Mouse (Mus musculus) monocyte, adult 5-6 weeks (primary cell): ENCODE data around the gene Cd24a. TPM values are rescaled to one million over a fixed set of nuclear protein-coding genes. Genes with fewer than 3 reads are reported as not detected.

Experiments
- ATAC-seq: fragments of 153-309, 156-312 bp; replicated peaks from 2 replicates; pipeline ENCODE4 v1.8.0; 2017; ENCODE audit warnings: mild to moderate bottlenecking; ENCODE audit not compliant: low TSS enrichment, insufficient number of reproducible peaks, severe bottlenecking, poor library complexity, low FRiP score
- total RNA-seq: library from RNA; stranded (forward); fragments of 200-1000, 200-491, 200-594 nt; gene quantifications from 3 replicates; pipeline ENCODE4 v1.2.3, GENCODE M21; 2017

Cd24a gene
- total RNA-seq, 1 experiment from 2014 or later = 299 TPM

DNA sequence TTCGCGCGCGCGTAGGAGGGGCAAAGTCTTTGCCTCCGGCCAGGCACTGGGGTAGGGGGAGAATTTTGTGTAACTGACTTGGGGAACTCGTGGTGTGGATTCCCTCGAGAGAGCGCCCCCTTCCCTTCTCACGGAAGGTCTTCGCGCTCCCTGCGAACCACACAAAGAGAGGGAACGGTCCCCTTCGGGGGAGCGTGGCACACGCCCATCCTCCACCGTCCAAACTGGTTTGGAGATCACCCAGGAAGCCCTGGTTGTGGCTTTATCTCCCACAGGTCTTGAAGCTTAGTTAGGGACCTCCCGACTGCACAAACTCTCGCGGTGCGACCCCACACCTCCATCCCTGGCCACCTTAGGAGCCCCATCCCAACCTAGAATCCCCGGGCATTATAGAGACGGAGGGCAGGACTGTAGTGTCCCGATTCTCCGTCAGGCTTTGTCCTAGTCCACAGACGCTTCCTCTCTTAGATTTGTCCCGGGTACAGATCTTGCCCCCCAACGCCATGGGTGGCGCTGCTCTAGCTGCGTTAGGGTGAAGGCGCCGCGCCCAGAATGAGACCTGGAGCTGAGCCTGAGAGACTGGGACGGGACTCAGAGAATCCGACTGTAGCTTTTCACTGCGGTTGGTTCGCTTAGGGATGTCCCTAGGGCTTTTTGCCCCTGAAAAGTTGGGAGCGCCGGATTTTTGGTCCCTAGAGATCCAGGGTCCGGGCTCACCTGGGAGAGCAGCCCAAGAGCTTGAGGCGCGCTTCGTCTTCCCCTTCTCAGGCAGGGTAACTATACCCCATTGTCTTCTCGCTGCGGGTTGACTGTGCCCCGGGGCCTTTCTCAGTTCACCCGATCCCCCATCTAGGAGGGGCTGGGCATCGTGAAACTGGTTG, 1.5 kb downstream of the Cd24a start:
- ATAC-seq = no peak

DNA sequence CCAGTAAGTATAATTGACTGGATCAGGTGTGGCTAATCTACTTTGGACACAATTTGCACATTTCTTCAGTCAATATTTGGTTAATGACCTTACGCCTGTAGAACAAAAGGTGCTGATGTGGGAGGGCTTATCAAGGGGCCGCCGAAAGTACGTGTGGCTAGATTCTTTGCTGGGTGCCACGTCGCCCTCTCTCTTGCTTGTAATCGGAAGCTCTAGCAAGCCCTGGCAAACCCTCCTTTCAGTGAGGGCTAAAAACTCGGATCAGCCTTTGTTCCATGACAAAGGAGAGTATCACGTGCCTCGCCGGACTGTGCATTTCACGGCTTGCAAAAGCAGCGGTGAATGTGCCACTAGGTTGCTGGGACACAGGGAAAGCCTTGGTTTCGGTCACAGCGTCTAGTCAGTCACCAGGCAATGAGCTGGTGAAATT, 2.6 kb downstream of the Cd24a start:
- no peak for ATAC-seq

DNA sequence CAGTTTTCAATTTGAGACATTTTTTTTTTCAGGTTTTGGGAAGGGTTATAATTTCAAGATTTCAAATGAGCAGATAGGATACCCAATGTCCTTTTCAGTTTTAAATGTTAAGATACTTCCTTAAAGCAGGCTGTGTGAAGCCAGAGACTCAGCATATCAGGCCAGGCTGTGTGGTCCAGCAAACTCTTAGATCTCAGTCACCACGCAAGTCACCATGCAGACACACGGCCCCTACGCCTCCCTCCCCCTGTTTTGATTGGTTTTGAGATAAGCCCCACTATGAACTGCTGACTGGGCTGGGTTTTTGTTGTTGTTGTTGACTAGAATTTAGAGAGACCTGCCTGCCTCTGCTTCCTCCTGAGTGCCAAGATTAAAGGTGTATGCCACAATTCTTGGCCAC, 3.2 kb downstream of the Cd24a start:
- ATAC-seq = no peak

GRCm38 (mm10) chr10:43584538-43584937, 6.5 kb downstream of the Cd24a start:
- no peak for ATAC-seq

GRCm38 (mm10) chr10:43588470-43589177, 10.5 kb downstream of the Cd24a start:
- ATAC-seq = no peak

- ATAC-seq = 0 out of 2 replicates have a peak, but pooled peaks have one; percentile 19
These were observed 13.4 kb downstream of the Cd24a start for GRCm38 (mm10) chr10:43591477-43591876.

DNA sequence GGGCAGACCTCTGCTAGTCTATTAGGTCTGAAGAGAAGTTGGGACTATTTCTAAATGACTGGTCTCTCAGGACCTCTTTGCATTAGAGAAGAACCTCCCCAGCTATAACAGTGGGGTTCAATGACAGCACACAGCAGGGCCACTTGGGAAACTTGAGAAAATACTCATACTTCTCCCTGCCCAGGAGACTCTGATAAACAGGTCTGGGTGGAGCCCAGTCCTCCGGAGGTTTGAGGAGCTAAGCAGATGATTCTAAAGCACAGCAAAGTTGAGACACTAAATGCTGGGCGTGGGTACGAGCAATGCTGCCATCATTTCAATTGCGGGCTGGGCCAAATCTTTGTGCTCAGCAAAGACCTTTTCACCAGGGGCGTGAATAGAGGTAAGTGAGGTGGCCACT, 15.1 kb downstream of the Cd24a start:
- no peak for ATAC-seq

- ATAC-seq = no peak
These were observed 16.1 kb downstream of the Cd24a start for GRCm38 (mm10) chr10:43594187-43594586.

- no peak for ATAC-seq
These were observed 16.8 kb downstream of the Cd24a start for GRCm38 (mm10) chr10:43594894-43595293.

GRCm38 (mm10) chr10:43598067-43598726, 20.1 kb downstream of the Cd24a start:
- ATAC-seq = no peak

- ATAC-seq = no peak
These were observed 23.0 kb downstream of the Cd24a start for GRCm38 (mm10) chr10:43601039-43601438.

DNA sequence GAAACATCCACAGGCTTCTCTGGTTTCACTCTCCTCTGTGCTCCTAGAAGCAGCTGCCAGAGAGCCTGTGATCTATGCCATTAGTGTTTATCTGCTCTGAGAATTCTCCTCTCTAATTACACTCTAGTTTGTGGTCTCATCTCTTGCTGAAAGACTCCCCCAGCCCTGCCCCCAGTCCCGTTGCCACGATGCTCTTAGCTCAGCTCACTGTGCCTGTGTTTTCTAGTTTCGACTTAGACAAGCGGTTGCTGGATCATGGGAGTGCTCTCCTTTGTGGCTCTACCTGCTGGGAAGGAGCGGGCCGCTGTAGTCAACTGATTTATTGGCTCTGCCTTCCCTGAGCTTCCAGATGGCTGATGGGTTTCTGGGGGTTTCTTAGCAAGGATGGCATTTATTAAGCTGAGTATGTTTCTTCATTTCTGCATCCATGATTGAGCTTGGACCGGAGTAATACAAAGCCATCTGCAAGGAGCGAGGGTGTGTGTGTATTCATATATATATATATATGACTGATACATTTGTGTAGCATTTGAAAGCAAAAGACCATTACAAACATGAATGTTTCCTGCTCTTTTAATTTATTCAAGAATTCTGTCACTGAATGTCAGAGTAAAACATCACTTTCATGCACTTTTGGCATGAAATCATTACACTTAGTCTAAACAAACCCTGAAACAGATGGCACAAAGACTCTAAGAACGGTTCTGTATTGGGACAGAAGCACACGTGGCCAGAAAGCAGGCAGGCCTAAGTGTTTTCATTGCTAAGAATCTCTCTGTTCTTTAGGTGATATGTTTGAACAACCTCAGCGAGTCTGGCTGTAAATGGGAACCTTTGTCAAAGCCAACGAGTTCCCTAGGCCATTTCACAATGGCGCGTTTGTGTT, 23.7 kb downstream of the Cd24a start:
- ATAC-seq = no peak

- ATAC-seq = no peak
These were observed 26.0 kb downstream of the Cd24a start for GRCm38 (mm10) chr10:43603975-43604686.

DNA sequence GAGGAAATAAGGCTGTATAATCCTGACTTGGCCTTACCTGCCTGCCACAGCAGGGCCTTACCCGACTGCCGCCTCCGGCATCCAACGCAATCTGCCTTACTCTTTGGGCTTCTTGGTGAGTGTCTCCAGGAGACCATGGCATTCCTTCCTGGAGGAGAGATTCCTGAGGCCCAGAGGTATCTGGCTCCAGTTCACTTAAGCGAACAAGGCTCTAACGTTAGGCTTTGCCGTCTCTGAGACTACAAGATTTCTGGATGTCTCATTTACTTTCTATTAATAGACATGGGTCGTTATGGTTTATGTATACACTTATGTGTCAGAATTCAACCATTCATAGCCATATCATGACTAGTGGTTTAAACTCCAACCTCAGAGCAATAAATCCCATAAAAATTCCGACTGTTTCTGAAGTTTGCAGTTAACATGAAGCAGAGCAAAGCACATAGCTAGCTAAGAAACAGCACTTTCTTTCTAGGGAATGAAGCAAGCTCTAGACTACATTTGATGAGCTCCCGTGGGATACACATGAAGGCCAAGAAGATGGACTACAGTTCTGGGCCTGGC, 26.7 kb downstream of the Cd24a start:
- ATAC-seq = no peak

DNA sequence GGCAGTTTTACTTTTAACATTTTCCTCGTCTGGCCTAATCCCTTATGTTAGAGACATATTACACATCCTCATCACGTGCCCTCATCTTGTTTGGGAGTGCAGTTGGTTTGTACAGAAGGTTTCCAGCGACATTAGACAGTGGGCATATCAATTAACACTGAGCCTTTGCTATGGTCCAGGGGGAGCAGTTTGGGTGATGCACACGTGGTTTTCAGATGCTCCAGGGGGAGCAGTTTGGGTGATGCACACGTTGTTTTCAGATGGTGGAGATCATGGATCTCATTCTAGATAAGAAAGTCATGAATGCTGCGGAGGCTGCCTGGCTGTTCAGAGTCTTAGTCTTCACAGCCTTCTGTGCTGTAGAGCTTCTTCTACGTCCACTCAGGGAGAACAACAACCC, 27.8 kb downstream of the Cd24a start:
- ATAC-seq = no peak

- no peak for ATAC-seq
These were observed 31.4 kb downstream of the Cd24a start for GRCm38 (mm10) chr10:43609507-43609906.

DNA sequence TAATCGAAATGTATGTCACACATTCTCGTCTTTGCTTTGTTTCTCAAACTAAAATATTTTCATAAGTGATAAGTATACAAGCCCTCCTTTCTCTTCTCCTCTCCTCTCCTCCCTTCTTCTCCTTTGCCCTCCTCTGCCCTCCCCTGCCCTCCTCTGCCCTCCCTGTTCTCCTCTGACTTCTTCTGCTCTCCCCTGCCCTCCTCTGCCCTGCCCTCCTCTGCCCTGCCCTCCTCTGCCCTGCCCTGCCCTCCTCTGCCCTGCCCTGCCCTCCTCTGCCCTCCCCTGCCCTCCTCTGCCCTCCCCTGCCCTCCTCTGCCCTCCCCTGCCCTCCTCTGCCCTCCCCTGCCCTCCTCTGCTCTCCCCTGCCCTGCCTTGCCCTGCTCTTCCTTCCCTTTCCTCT, 31.9 kb downstream of the Cd24a start:
- ATAC-seq = no peak

DNA sequence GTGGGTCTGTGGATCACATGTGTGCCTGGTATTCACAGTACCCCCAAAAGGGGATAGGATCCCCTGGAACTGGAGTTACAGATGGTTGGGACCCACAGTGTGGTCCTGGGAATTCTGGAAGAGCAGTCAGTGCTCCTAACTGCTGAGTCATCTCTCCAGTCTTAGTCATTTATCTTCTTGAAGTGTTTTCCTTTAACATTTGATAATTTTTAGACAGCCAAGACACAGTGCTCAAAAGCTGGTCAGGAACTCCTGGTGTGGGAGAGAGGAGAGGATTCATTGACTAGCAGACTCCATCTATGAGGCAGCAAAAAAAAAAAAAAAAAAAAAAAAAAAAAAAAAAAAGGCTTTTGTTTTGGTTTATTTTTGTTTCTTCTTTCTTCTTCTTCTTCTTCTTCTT, 33.0 kb downstream of the Cd24a start:
- no peak for ATAC-seq
